Mouse (Mus musculus): ENCODE data around the gene Ttc39b.

The Ttc39b gene

GRCm38 (mm10) chr4:83228664-83229283, 95.3 kb downstream of the Ttc39b start:
- DNase-seq (ENCODE audit: low spot score), result no peak

- no peak for DNase-seq (ENCODE audit: low spot score)
These were observed 96.0 kb downstream of the Ttc39b start for GRCm38 (mm10) chr4:83228073-83228472.

GRCm38 (mm10) chr4:83225633-83226360, 98.3 kb downstream of the Ttc39b start:
- no peak for DNase-seq (ENCODE audit: low spot score)

GRCm38 (mm10) chr4:83224242-83224641, 99.8 kb downstream of the Ttc39b start:
- DNase-seq (ENCODE audit: low spot score), result no peak

GRCm38 (mm10) chr4:83223197-83223596, 100.9 kb downstream of the Ttc39b start:
- no peak for DNase-seq (ENCODE audit: low spot score)

- DNase-seq (ENCODE audit: low spot score), result no peak
These were observed 103.1 kb downstream of the Ttc39b start for GRCm38 (mm10) chr4:83220761-83221557.

GRCm38 (mm10) chr4:83219253-83219652, 104.8 kb downstream of the Ttc39b start:
- DNase-seq (ENCODE audit: low spot score), result no peak

- DNase-seq (ENCODE audit: low spot score), result no peak
These were observed 106.9 kb downstream of the Ttc39b start for GRCm38 (mm10) chr4:83217128-83217527.

- DNase-seq (ENCODE audit: low spot score), result no peak
These were observed 107.7 kb downstream of the Ttc39b start for GRCm38 (mm10) chr4:83216381-83216780.

GRCm38 (mm10) chr4:83215776-83216175, 108.3 kb downstream of the Ttc39b start:
- no peak for DNase-seq (ENCODE audit: low spot score)

GRCm38 (mm10) chr4:83214822-83215558, 109.1 kb downstream of the Ttc39b start:
- no peak for DNase-seq (ENCODE audit: low spot score)

- no peak for DNase-seq (ENCODE audit: low spot score)
These were observed 110.3 kb downstream of the Ttc39b start for GRCm38 (mm10) chr4:83213752-83214151.

GRCm38 (mm10) chr4:83211709-83212108, 112.3 kb downstream of the Ttc39b start:
- DNase-seq (ENCODE audit: low spot score), result no peak

GRCm38 (mm10) chr4:83210437-83210836, 113.6 kb downstream of the Ttc39b start:
- DNase-seq (ENCODE audit: low spot score), result no peak

GRCm38 (mm10) chr4:83206803-83207586, 117.1 kb downstream of the Ttc39b start:
- DNase-seq (ENCODE audit: low spot score), result peak; percentile 27

GRCm38 (mm10) chr4:83206416-83206802, 117.6 kb downstream of the Ttc39b start:
- DNase-seq (ENCODE audit: low spot score), result no peak

GRCm38 (mm10) chr4:83199391-83199790, 124.7 kb downstream of the Ttc39b start:
- no peak for DNase-seq (ENCODE audit: low spot score)

- DNase-seq (ENCODE audit: low spot score), result no peak
These were observed 125.9 kb downstream of the Ttc39b start for GRCm38 (mm10) chr4:83198123-83198522.

- no peak for DNase-seq (ENCODE audit: low spot score)
These were observed 134.3 kb downstream of the Ttc39b start for GRCm38 (mm10) chr4:83189736-83190135.

GRCm38 (mm10) chr4:83187324-83187723, 136.7 kb downstream of the Ttc39b start:
- DNase-seq (ENCODE audit: low spot score), result no peak

- DNase-seq (ENCODE audit: low spot score), result no peak
These were observed 137.6 kb downstream of the Ttc39b start for GRCm38 (mm10) chr4:83186448-83186847.

All from MN1 (cell line).